Mouse (Mus musculus) myocyte (in vitro differentiated cells): ENCODE data around the gene Nedd9.

Source experiments
- E2F4 ChIP-seq: IDR thresholded peaks from one replicate; pipeline ENCODE4 v1.6.1; 2011; ENCODE audit warnings: mild to moderate bottlenecking, control low read depth, moderate library complexity; ENCODE audit not compliant: insufficient read depth
- MAX ChIP-seq: IDR thresholded peaks from one replicate; pipeline ENCODE4 v1.6.1; 2011; ENCODE audit warnings: low read depth, mild to moderate bottlenecking, control low read depth
- MYOD1 ChIP-seq, 3 experiments: IDR thresholded peaks; one replicate each; pipeline ENCODE4 v1.6.1; 2011; ENCODE audit warnings: control low read depth in 2 of 3, low read depth in 2 of 3, mild to moderate bottlenecking in 2 of 3, moderate library complexity in 1 of 3; ENCODE audit not compliant: insufficient read length in 2 of 3, control insufficient read depth in 1 of 3
- POLR2A ChIP-seq: IDR thresholded peaks from one replicate; pipeline ENCODE4 v1.6.1; 2011; ENCODE audit warnings: low read depth, mild to moderate bottlenecking, control low read depth, moderate library complexity; ENCODE audit not compliant: insufficient read length
- REST ChIP-seq: IDR thresholded peaks from one replicate; pipeline ENCODE4 v1.6.1; 2011; ENCODE audit warnings: mild to moderate bottlenecking, control low read depth, moderate library complexity; ENCODE audit not compliant: insufficient read depth, insufficient read length
- TCF12 ChIP-seq: IDR thresholded peaks from one replicate; pipeline ENCODE4 v1.6.1; 2011; ENCODE audit warnings: mild to moderate bottlenecking, control low read depth; ENCODE audit not compliant: poor library complexity, insufficient read depth, severe bottlenecking
- TCF3 ChIP-seq: IDR thresholded peaks from one replicate; pipeline ENCODE4 v1.6.1; 2011; ENCODE audit warnings: low read depth, control low read depth; ENCODE audit not compliant: insufficient read length

GRCm38 (mm10) chr13:41298996-41299395 lies 188.2 kb downstream of the Nedd9 start:
- no peak for TF ChIP-seq POLR2A
- no peak for TF ChIP-seq TCF12
- TF ChIP-seq E2F4: no peak
- no peak for TF ChIP-seq MYOD1 (IDR thresholded peaks at IDR 0.05; ENCODE audit: control insufficient read depth in 1 of 3, insufficient read length in 2 of 3, low read depth in 2 of 3)
- TF ChIP-seq REST: no peak
- TF ChIP-seq MAX: no peak
- no peak for TF ChIP-seq TCF3
